Mouse (Mus musculus) lung, postnatal 0 days (tissue): ENCODE measurements around the gene Cisd2.

Experiments
- CTCF ChIP-seq: IDR thresholded peaks from 2 replicates; pipeline ENCODE4 v1.5.1; 2016; ENCODE audit warnings: antibody characterized with exemption, mild to moderate bottlenecking
- EP300 ChIP-seq: IDR thresholded peaks from 2 replicates; pipeline ENCODE4 v1.6.1; 2016; ENCODE audit warnings: antibody characterized with exemption, mild to moderate bottlenecking, control low read depth

GRCm38 (mm10) chr3:135395085-135395484 is 28.6 kb downstream of the Cisd2 start:
- no peak for TF ChIP-seq CTCF
- no peak for TF ChIP-seq EP300
